Mouse (Mus musculus) heart, adult 2 months (tissue): ENCODE data around the gene Lrrc46.

Source experiments
- CTCF ChIP-seq: fragments of 200-600 bp; IDR thresholded peaks from 2 replicates; pipeline ENCODE4 v1.8.1; 2022; ENCODE audit warnings: antibody characterized with exemption, mild to moderate bottlenecking, moderate library complexity
- EP300 ChIP-seq: fragments of 200-500 bp; IDR thresholded peaks from 2 replicates; pipeline ENCODE4 v1.6.1; 2011; ENCODE audit warnings: low read depth, low read length, control low read depth; ENCODE audit not compliant: insufficient read depth

GRCm38 (mm10) chr11:96995031-96995430, 46.2 kb downstream of the Lrrc46 start:
- TF ChIP-seq CTCF = no peak
- TF ChIP-seq EP300 = no peak
